ENCODE assay signal across 13 mouse cellular contexts in the genomic region with DNA sequence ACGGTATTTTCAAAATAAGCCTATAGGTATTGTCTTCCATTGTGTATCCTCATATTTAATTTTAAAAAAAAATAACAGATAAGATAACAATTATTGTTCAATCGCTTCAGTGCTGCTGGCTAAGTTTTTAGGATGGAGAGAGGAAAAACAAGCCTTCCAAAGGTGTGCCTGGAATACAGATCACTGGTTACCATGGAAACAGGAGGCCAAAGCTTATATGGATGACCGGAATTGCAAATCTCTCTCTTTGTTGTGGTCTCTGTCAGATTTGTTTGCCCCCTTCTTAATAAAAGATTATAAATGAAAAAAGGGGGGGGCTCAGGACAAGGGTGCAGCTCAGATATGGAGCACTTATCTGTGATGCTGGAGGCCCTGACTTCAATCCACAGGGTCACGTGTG. TPM values are rescaled to one million over a fixed set of nuclear protein-coding genes. Genes with fewer than 3 reads are reported as not detected.
DNase-seq lines count a peak whose midpoint lies in the region; ATAC-seq and TF ChIP-seq lines count a peak whose summit lies in the region.
"Had no signal": no experiment of that assay in that cellular context is flagged by ENCODE, and none has a peak within 500 bp of the region (broad histone marks: within the 10 kb centered on the region; RNA-seq: fewer than 3 reads in every experiment).

No protein-coding gene starts in this region.

- WGBS in forebrain, postnatal 0 days: 20% methylated on average over 4 of the region's 4 CpGs
- WGBS in midbrain, embryonic 12.5 days: 26% methylated on average over 4 of the region's 4 CpGs
- WGBS in heart, embryonic 12.5 days: 71% methylated on average over 4 of the region's 4 CpGs

- peak overlapping the region; percentile 73 for H3K27ac ChIP-seq in forebrain, postnatal 0 days (ENCODE audit: low read depth, low read length)
- peak overlapping the region; percentile 64 for H3K27ac ChIP-seq in midbrain, embryonic 12.5 days (replicated peaks)
- H3K27ac ChIP-seq in heart, embryonic 12.5 days (ENCODE audit: poor library complexity, severe bottlenecking): no peak overlapping the region
- H3K27ac ChIP-seq: limb, embryonic 13.5 days; lung, embryonic 15.5 days had no signal

- peak overlapping the region; percentile 100 for H3K9ac ChIP-seq in forebrain, postnatal 0 days
- peak overlapping the region; percentile 100 for H3K9ac ChIP-seq in midbrain, embryonic 12.5 days (replicated peaks)
- no peak overlapping the region for H3K9ac ChIP-seq in heart, embryonic 12.5 days
- H3K9ac ChIP-seq: limb, embryonic 13.5 days; lung, embryonic 15.5 days had no signal

- peak overlapping the region; percentile 64 for H3K4me2 ChIP-seq in forebrain, postnatal 0 days (ENCODE audit: low read depth)
- peak overlapping the region; percentile 76 for H3K4me2 ChIP-seq in midbrain, embryonic 12.5 days (replicated peaks)
- H3K4me2 ChIP-seq in heart, embryonic 12.5 days: no peak overlapping the region
- H3K4me2 ChIP-seq: limb, embryonic 13.5 days; lung, embryonic 15.5 days had no signal

- no peaks in the 10 kb centered on the region for H3K27me3 ChIP-seq in forebrain, postnatal 0 days (ENCODE audit: insufficient read depth, low read length)
- H3K27me3 ChIP-seq in midbrain, embryonic 12.5 days: no peaks in the 10 kb centered on the region
- no peaks in the 10 kb centered on the region for H3K27me3 ChIP-seq in heart, embryonic 12.5 days (replicated peaks)
- H3K27me3 ChIP-seq: limb, embryonic 13.5 days; lung, embryonic 15.5 days had no signal

- ATAC-seq in forebrain, postnatal 0 days: no peak
- ATAC-seq in midbrain, embryonic 12.5 days (ENCODE audit: low FRiP score, low read depth): no peak; the same call in 1 of the 2 replicates
- no peak for ATAC-seq in heart, embryonic 12.5 days (ENCODE audit: insufficient number of reproducible peaks, low FRiP score)
- ATAC-seq in frontal cortex, adult (ENCODE audit: low TSS enrichment): no peak

- no peaks in the 10 kb centered on the region for H3K9me3 ChIP-seq in forebrain, postnatal 0 days (ENCODE audit: low read length)
- H3K9me3 ChIP-seq in midbrain, embryonic 12.5 days: no peaks in the 10 kb centered on the region
- H3K9me3 ChIP-seq in heart, embryonic 12.5 days (replicated peaks): no peaks in the 10 kb centered on the region
- H3K9me3 ChIP-seq: limb, embryonic 13.5 days; lung, embryonic 15.5 days had no signal

- 0 out of 2 replicates have a peak, but pooled peaks cover 1% of the 10 kb centered on the region for H3K36me3 ChIP-seq in forebrain, postnatal 0 days (ENCODE audit: insufficient read depth)
- no peaks in the 10 kb centered on the region for H3K36me3 ChIP-seq in midbrain, embryonic 12.5 days
- H3K36me3 ChIP-seq in heart, embryonic 12.5 days: no peaks in the 10 kb centered on the region
- H3K36me3 ChIP-seq: limb, embryonic 13.5 days; lung, embryonic 15.5 days had no signal

- 0 out of 2 replicates have a peak, but pooled peaks cover 4% of the 10 kb centered on the region for H3K4me1 ChIP-seq in forebrain, postnatal 0 days (ENCODE audit: insufficient read depth)
- peaks cover 33% of the 10 kb centered on the region for H3K4me1 ChIP-seq in midbrain, embryonic 12.5 days
- H3K4me1 ChIP-seq in heart, embryonic 12.5 days (replicated peaks): no peaks in the 10 kb centered on the region

- peak overlapping the region; percentile 84 for H3K4me3 ChIP-seq in forebrain, postnatal 0 days (ENCODE audit: low read depth, low read length)
- peak overlapping the region; percentile 99 for H3K4me3 ChIP-seq in midbrain, embryonic 12.5 days
- H3K4me3 ChIP-seq in heart, embryonic 12.5 days: no peak overlapping the region
- H3K4me3 ChIP-seq: limb, embryonic 13.5 days; lung, embryonic 15.5 days had no signal

- no peak for TF ChIP-seq CTCF in forebrain, postnatal 0 days (IDR thresholded peaks at IDR 0.05; ENCODE audit: low read depth)

- DNase-seq in right cerebral cortex, postnatal 10 days (ENCODE audit: low spot score in 2 of 2): peak; percentile 38 to 54
- DNase-seq in right cerebral cortex, postnatal 25 days: no peak
- no peak for DNase-seq in forebrain, postnatal 0 days
- no peak for DNase-seq in adipocyte (ENCODE audit: low spot score)
- no peak for DNase-seq in thymus, postnatal 0 days (ENCODE audit: low spot score)
- DNase-seq: heart, postnatal 36 days; layer of hippocampus, adult 9-11 months; right cerebral cortex, adult 18-20 months had no signal

RNA-seq across cellular contexts. Expression of a gene that starts 2.4 kb away (rescaled TPM):
- total RNA-seq in forebrain, postnatal 0 days (2014; rRNA removed): 1,159 and 1,218 TPM in 2 replicates
- 485 and 513 TPM in 2 replicates for polyA plus RNA-seq in forebrain, postnatal 0 days (2015; fragmentation: Nextera tagmentation; extraction: Ambion mirVana)
- polyA plus RNA-seq in midbrain, embryonic 12.5 days (2016; fragmentation: Nextera tagmentation; extraction: Ambion mirVana): 256 and 292 TPM in 2 replicates
- 10.7 and 13.1 TPM in 2 replicates for polyA plus RNA-seq in thymus, postnatal 0 days (2015; fragmentation: Nextera tagmentation; extraction: Ambion mirVana)
- polyA plus RNA-seq in heart, embryonic 12.5 days (2016; fragmentation: Nextera tagmentation; extraction: Ambion mirVana): 18.4 and 18.6 TPM in 2 replicates

Comparison
In these comparisons a context has a peak if more than half of its experiments do, and no peak if none do; other contexts are left out.
1. DNase-seq: peak in right cerebral cortex, postnatal 10 days (2 of 2); none in right cerebral cortex, postnatal 25 days (single experiment), forebrain, postnatal 0 days (single experiment), adipocyte (single experiment) and thymus, postnatal 0 days (single experiment).
2. RNA of a gene that starts 2.4 kb away (polyA plus RNA-seq): 485 to 513 TPM in forebrain, postnatal 0 days and 256 to 292 TPM in midbrain, embryonic 12.5 days; 18.4 to 18.6 TPM in heart, embryonic 12.5 days and 10.7 to 13.1 TPM in thymus, postnatal 0 days; every median in the first group is over 10 times any median in the second.